Mouse (Mus musculus): ENCODE measurements around the gene Apoa2.
"Not testable (repeated sequence)": the region's sequence is repeated elsewhere in the genome, so short reads cannot be mapped to it uniquely, and the experiment has no call there.

The Apoa2 gene

GRCm38 (mm10) chr1:171235791-171236190 is 10.9 kb downstream of the Apoa2 start:
- no peak for DNase-seq (ENCODE audit: low read depth, low spot score)

DNA sequence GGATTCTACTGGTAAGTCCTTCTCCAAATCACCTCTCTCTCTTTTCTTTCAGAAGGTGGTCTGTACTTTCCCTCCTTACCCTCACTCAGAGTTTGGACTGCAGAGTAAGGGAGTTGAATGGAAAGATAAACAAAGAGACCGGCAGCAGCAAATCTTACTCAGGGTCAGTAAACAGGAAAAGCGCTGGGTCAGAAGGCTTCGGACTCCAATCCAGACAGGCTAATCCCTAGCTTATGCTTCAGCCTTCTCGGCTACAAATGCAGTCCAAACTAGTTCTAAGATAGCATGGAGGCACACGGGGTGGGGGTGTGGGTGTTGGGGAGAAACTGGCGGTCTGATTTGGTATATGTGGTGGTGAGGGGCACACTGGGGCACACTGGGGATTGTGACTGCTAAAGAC is 12.6 kb downstream of the Apoa2 start:
- DNase-seq (ENCODE audit: low read depth, low spot score), result no peak

DNA sequence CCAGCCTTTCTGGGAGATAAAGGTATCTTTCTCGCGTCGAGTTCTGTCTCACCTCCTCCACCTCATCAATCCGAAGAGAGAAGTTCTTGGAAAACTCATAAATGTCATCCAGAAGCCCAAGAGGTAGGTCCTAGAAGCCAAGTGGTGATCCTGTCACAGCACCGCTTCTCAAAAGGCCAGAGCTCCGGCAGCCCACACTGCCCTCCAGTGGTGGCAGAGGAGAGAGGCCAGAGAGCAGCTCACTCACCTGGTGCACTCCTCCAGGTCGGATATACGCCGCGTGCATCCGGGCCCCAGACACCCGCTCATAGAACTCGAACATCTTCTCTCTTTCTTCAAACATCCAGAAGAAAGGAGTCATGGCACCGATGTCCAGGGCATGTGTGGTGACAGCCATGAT is 13.6 kb downstream of the Apoa2 start:
- peak; percentile 84 for DNase-seq (ENCODE audit: low read depth, low spot score)

DNA sequence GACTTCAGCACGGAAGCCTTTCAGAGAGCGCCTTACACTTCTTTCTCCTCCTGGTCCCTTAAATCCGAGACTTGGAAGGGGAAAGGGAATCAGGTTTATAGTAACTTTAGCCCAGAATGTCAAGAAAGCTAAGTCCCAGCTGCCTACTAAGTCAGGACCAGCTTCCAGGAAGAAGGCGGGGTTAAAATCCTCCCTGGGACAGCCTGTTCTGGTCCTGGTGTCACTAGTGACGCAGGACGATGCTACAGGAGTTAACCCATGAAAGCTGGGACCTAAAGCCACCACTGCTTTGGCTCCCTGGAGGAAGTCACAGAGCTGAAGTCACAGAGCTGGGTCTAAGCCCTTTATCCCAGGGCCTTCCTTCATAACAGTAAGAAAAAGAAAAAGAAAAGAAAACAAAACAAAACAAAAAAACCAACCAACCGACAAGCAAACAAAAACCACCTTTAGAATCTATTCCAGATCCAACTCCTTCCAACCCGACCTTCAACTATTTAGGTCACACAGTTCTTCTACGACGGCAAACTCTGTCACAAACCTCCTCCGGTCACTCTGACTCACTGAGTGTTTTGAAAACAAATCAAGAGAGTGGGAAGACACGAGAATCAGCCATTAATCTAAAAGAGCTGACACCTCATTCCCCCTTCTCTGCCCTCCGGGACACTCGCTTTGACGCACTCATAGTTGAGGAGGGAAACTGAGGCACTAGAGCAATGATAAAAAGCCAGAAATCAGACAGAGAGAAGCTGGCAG is 15.3 kb downstream of the Apoa2 start:
- DNase-seq (ENCODE audit: low read depth, low spot score), result no peak

DNA sequence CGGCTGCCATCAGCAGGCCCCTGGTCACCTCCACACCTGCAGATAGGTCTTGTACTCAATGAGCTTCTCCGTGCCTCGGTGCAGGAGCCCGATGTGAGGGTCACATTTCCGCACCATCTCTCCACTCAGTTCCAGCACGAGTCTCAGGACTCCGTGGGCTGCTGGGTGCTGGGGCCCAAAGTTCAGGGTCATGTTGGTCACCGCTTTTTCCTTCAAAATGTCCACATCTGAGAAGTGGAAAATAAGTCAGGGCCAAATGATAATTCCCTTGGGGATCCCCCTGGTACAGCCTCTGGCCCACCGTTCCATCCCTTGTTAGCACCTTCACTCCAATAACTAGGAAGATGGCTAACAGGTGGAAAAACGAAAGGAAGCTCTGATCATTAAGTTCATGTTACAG is 16.1 kb downstream of the Apoa2 start:
- DNase-seq (ENCODE audit: low read depth, low spot score), result no peak

DNA sequence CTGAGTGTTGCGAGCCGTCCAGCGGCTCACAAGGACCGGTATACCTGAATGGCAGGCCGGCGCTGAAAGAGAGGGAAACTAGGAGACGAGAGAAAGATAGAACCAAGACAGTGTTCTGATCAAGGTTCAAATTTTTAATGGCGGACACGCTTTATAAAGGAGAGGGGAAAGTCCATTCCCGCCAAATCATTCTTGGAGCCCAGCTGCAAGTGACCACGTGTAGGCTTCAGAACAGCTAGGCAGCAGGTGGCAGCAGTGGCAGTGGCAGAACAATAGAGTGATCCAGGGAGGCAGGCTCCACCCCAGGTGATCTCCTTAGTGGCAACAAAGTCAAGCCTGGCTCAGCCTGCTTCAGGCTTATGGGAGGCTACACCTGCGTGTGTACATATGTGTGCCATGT is 17.1 kb downstream of the Apoa2 start:
- not testable (repeated sequence) for DNase-seq (ENCODE audit: low read depth, low spot score)

DNA sequence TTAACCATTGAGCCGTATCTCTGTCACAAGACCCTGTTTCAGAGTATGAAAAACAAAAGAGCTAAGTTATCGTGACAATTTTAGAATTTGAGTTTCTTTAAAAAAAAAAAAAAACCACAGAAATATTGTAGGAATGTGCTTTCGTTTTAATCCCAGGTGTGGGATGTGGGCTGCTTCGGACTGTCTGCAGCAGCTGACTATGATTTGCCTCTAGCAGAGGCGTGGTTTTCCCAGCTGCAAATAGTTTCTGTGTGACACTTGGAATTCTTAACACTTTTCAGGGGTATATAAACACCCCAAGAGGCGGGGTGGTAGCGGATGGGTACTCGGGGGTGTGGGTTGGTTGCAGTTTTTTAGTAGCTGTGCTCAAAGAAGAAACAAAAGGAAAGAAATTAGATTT is 20.5 kb downstream of the Apoa2 start:
- DNase-seq (ENCODE audit: low read depth, low spot score), result no peak

DNA sequence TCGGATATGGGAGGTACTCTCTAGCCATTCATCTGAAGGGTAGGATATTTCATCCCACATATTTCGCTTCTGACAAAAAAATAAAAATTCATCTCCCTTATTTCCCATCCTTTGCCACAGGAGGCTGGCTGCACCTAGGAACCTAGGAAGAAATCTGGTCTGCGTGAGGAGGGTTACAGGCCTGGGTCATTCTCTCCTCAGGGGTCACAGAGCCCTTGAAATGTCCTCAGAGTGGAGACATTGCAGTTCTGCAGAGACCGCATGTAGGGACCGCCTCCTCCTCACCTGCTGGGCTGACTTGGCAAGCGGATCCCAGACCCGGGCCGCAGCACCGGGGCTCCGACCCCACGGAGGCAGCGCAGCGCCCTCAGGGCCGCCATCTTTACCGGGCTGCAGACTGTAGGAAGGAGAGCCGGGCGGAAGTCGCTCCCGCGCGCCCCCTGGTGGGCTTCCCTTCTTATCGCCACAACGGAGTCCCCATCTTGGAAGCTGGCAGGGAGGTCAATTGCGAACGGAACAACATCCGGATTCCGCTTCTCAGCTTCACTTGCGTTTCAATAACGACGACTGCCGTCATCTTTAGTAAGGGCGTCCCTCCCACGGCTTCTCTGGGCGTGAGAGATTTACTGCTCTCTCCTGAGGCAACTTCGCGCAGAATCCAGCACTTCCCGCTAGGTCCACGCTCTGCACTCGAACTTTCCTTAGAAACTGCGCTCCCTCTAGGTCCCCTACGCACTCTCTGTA is 22.0 kb downstream of the Apoa2 start:
- peak; percentile 98 for DNase-seq (ENCODE audit: low read depth, low spot score)

DNA sequence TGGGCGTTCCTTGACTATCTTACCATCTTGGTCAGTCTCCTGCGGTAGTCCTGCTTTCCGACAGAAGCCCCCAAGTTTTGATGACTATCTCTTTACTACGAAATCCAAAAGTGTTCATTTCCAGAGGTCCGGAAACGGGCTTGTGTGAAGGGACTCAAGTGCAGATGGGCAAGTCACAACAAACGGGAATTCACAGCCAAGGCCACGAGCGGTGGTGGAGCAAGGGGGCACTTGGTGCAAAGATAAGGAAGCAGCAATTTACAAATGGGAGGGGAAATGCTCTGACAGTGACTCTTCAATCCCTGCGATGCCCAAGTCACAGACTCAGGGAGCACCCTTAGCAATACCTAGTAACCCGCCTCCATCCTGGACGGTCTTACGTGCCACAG is 22.6 kb downstream of the Apoa2 start:
- DNase-seq (ENCODE audit: low read depth, low spot score), result no peak

- DNase-seq (ENCODE audit: low read depth, low spot score), result no peak
Measured at GRCm38 (mm10) chr1:171247916-171248315, 23.1 kb downstream of the Apoa2 start.

DNA sequence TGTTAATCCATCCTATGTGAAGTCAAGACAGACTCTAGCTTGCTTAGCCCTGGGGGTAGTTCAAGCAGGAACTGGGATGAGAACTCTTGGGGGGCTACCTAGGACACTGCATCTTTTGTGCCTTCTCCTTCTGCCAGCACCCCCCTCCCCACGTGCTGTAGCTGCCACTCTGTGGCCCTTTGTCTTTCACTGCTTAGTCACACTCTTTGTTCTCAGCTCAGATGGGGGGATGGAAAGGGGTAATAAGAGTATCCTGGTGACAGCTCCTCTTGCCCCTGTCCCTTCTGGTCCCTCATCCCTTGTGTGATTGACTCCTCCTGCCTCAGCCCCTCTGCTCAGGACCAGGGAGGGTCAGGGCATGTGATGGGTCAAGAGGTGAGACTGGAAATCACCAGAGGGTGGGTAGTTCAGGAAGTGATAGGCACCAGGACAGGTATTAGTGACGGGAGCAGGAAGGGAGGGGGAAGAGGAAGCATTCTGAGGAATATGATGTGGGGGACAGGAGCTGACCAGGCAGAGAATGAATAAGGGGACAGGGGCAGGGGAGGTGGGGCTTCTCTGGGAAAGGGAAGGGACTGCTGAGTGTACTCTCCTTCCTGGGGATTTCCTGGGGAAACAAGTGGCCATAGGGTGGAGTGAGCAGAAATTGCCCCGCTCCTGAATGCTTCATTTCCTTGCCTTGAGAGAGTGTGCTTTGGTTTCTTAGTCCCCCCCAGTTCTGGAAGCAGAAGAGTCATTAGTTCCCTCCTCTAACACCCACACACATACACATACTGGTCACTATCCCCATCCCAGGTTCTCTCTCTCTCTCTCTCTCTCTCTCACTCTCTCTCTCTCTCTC is 23.8 kb downstream of the Apoa2 start:
- no peak for DNase-seq (ENCODE audit: low read depth, low spot score)

DNA sequence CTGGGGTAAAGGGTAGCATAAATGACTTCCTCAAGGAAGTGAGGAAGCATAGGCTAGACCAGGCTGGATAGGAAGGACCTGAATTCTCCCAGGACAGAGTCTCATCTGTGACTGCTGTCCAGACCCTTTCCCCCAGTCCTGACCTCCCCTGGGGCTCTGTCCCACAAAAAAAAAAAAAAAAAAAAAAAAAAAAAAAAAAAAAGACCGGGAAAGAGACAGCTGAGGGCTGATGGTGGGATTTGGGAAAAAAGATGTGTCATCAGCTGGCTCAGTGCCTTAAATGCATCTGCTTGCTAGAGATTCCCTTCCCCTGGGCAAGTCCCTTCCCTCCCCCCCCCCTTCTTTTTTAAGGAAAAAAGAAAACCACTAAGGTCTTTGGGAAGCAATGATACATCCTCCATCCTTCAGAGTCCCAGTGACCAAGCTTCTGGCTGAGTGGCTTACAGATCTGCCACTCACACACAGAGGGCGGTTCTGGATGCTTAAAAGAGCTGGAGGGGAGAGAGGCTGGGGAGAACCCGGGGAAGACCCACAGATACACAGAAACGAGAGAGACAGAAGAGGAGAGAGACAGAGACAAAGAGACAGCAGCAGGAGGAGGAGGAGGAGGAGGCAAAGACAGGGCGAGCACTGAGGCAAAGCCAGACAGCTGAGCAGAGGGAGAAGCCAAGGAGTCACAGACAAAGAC is 25.2 kb downstream of the Apoa2 start, which contains the start of gene Adamts4:
Gene Adamts4 (plus strand): TSS at position 509 of the 688 bp plus-strand sequence.
- DNase-seq (ENCODE audit: low read depth, low spot score), result no peak

DNA sequence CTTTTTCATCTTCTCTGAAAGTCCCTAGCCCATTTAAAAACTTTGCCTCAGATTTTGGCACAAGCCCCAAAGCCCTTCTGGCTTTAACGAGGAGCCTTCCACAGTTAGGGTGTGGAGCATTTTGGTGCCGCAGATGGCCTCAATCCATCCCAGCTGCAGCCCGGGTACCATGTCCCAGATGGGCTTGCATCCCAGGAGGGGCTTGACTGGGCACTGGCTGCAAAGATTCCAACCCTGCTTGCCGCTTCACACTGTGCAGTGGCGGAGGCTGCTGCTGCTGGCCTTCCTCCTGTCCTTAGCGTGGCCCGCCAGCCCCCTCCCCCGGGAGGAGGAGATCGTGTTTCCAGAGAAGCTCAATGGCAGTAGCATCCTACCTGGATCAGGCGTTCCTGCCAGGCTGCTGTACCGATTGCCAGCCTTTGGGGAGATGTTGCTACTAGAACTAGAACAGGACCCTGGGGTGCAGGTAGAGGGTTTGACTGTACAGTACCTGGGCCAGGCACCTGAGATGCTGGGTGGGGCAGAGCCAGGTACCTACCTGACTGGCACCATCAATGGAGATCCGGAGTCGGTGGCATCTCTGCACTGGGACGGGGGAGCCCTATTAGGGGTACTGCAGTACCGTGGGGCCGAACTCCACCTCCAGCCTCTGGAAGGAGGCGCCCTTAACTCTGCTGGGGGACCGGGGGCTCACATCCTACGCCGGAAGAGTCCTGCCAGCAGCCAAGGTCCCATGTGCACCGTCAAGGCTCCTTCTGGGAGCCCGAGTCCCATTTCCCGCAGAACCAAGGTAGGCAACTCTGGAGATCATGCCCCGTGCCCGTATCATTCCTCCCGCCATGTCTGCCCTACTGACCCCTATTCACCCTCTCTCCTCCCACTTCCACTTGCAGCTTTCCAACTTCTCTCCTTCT is 26.1 kb downstream of the Apoa2 start, which contains the start of gene Ndufs2:
Gene Ndufs2 (minus strand): TSS at position 709 of the 914 bp plus-strand sequence.
- DNase-seq (ENCODE audit: low read depth, low spot score), result no peak

DNA sequence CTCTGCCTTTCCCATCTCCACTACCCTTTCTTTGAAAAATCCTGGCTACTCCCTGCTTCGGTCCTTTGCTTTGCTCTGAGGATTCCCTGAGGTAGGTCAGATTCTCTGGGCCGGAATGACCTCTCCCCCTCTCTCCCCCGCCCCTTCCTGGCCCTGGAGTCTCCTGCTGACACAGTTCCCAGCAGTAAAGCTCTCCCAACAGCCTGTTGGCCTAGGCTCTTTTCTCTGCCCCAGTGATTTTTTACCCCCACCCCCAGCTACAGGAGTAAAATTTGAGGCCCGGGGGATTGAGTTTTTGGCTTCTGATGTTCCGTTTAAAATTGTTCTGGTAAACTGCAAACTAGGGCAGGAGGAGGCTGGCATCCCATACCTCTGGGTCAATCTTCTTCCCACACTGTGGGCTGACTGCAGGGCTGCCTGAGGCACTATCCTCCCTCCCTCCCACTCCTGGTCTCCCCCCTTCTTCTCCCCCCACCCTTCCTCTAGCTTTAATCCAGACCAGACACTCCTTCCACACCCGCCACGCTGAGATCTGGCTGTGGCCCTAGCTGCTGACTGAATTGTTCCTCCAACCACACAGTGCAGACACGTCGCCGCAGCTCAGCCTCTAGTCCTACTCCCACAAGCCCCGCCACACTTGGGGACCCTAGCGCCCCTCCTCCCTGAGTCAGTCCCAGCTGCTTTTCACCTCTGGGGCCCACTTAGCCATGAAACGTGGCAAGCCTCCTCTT is 26.9 kb downstream of the Apoa2 start:
- DNase-seq (ENCODE audit: low read depth, low spot score), result peak; percentile 55

GRCm38 (mm10) chr1:171252415-171252814 is 27.6 kb downstream of the Apoa2 start:
- peak; percentile 55 for DNase-seq (ENCODE audit: low read depth, low spot score)

GRCm38 (mm10) chr1:171256095-171256818 is 31.4 kb downstream of the Apoa2 start:
- DNase-seq (ENCODE audit: low read depth, low spot score), result no peak

DNA sequence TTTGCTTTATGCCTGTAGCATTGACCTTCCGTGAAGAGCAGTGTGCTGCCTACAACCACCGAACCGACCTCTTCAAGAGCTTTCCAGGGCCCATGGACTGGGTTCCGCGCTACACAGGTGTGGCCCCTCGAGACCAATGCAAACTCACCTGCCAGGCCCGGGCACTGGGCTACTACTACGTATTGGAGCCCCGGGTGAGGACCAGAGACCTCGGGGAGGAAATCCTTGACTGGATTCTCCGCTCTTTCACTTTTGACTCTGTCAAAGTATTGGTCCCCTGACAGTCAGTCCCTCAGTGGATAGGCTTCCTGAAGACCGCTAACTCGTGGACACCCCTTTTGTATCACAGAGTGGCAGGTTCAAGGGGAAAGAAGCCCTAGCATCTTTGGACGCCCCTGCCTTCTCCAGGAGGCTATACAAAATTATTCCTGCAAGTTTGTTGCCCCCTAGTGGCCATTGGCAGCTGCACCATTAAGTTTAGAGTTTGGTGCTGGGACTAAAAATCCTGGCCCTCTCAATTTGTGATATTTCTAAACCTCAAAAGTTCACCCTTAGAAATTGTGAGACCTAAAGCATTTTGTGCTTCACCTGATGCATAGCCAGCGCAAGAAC is 32.2 kb downstream of the Apoa2 start:
- DNase-seq (ENCODE audit: low read depth, low spot score), result peak; percentile 87

- no peak for DNase-seq (ENCODE audit: low read depth, low spot score)
Measured at GRCm38 (mm10) chr1:171257781-171258180, 32.9 kb downstream of the Apoa2 start.

DNA sequence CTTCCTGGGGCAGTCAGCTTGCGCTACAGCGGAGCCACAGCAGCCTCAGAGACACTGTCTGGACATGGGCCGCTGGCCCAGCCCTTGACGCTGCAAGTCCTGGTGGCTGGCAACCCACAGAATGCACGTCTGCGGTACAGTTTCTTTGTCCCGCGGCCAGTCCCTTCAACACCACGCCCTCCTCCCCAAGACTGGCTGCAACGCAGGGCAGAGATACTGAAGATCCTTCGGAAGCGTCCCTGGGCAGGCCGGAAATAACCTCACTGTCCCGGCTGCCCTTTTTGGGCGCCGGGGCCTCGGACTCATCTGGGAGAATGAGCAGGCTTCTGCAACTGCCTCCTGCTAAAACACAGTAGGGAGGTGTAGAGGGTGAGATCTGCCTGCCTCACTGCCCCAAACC is 34.1 kb downstream of the Apoa2 start:
- no peak for DNase-seq (ENCODE audit: low read depth, low spot score)

All from R1 (cell line).